Mouse (Mus musculus) embryonic facial prominence, embryonic 11.5 days (tissue): ENCODE measurements at regions not wholly inside any gene's neighbourhood (a gene's known extent, or its start where the extent isn't known, plus 50 kb on each side); places are given as distances from the start of the nearest gene placed in this dataset.
"Not testable (repeated sequence)": the region's sequence is repeated elsewhere in the genome, so short reads cannot be mapped to it uniquely, and the experiment has no call there.

Source experiments
- ATAC-seq: fragments of 200-750 bp; cut with Nextera tagmentation; replicated peaks from 2 replicates; pipeline ENCODE4 v1.8.0; 2017; ENCODE audit warnings: low read depth; ENCODE audit not compliant: insufficient number of reproducible peaks, low FRiP score, low TSS enrichment
- DNase-seq: peaks from one replicate; pipeline ENCODE4 v3.0.0-alpha.2; 2015; ENCODE audit warnings: low spot score
- H3K27ac ChIP-seq: fragments of 300-500 bp; sonication (generic); replicated peaks from 2 replicates; pipeline ENCODE4 v1.5.1; 2014; ENCODE audit warnings: mild to moderate bottlenecking, low read depth, low read length, control low read depth
- H3K27me3 ChIP-seq: fragments of 300-500 bp; sonication (generic); 2 replicates; pipeline ENCODE4 v1.6.1; 2014; ENCODE audit warnings: mild to moderate bottlenecking, low read length, moderate library complexity, mixed read lengths; ENCODE audit not compliant: control insufficient read depth, insufficient read depth
- H3K36me3 ChIP-seq: fragments of 300-500 bp; sonication (generic); replicated peaks from 2 replicates; pipeline ENCODE4 v1.6.1; 2014; ENCODE audit warnings: low read depth, mild to moderate bottlenecking, low read length, moderate library complexity, mixed read lengths; ENCODE audit not compliant: control insufficient read depth, insufficient read depth
- H3K4me1 ChIP-seq: fragments of 300-500 bp; sonication (generic); 2 replicates; pipeline ENCODE4 v1.6.1; 2014; ENCODE audit warnings: low read length, mixed read lengths; ENCODE audit not compliant: control insufficient read depth, insufficient read depth
- H3K4me2 ChIP-seq: fragments of 300-500 bp; sonication (generic); 2 replicates; pipeline ENCODE4 v1.6.1; 2014; ENCODE audit warnings: low read depth, mild to moderate bottlenecking, control low read depth, low read length, moderate library complexity
- H3K4me3 ChIP-seq: fragments of 300-500 bp; sonication (generic); 2 replicates; pipeline ENCODE4 v1.5.1; 2014; ENCODE audit warnings: low read depth, low read length, control low read depth
- H3K9ac ChIP-seq: fragments of 300-500 bp; sonication (generic); replicated peaks from 2 replicates; pipeline ENCODE4 v1.6.1; 2014; ENCODE audit warnings: mild to moderate bottlenecking, control low read depth, low read length
- H3K9me3 ChIP-seq: fragments of 300-500 bp; sonication (generic); replicated peaks from 2 replicates; pipeline ENCODE4 v1.6.1; 2016; ENCODE audit warnings: mild to moderate bottlenecking, low read length, inconsistent platforms, mixed read lengths; ENCODE audit not compliant: control insufficient read depth
- WGBS: fragments of 180-500 bp; shearing (Covaris S2); extraction: QIAGEN DNeasy Blood & Tissue Kit; methylation state at CpG from one replicate; pipeline ENCODE4 v1.1.7; 2014; 5-methylcytosine and 5-hydroxymethylcytosine counted together

GRCm38 (mm10) chr7:60293556-60293955, 153.5 kb upstream of the Snrpn start:
- Histone ChIP-seq H3K4me2 (no peak overlapping the region), H3K27me3 (no peaks in the 10 kb centered on the region), H3K36me3 (no peaks in the 10 kb centered on the region), H3K4me1 (no peaks in the 10 kb centered on the region), H3K27ac (no peak overlapping the region), H3K9ac (no peak overlapping the region), H3K9me3 (no peaks in the 10 kb centered on the region; the same call in 1 of the 2 replicates), H3K4me3 (no peak overlapping the region)
- no peak for DNase-seq
- WGBS: 90% methylated on average over 9 of the region's 9 CpGs
- no peak for ATAC-seq

- not testable (repeated sequence) for H3K9ac ChIP-seq, H3K9me3 ChIP-seq, H3K4me2 ChIP-seq, H3K4me1 ChIP-seq, H3K27me3 ChIP-seq, H3K36me3 ChIP-seq, H3K27ac ChIP-seq
- 15% methylated on average over 22 of the region's 22 CpGs for WGBS
- DNase-seq (peak; percentile 75), ATAC-seq (peak; percentile 98)
- H3K4me3 ChIP-seq: peak overlapping the region; percentile 32
Measured at GRCm38 (mm10) chr7:60244187-60244866, 104.3 kb upstream of the Snrpn start.

- not testable (repeated sequence) for ATAC-seq, H3K4me2 ChIP-seq, H3K9ac ChIP-seq, H3K27me3 ChIP-seq, H3K27ac ChIP-seq, H3K9me3 ChIP-seq, H3K4me1 ChIP-seq, H3K36me3 ChIP-seq
- peak overlapping the region; percentile 32 for H3K4me3 ChIP-seq
- peak; percentile 61 for DNase-seq
- 32% methylated on average over 11 of the region's 11 CpGs for WGBS
Measured at GRCm38 (mm10) chr7:60243746-60244145, 103.7 kb upstream of the Snrpn start.

- H3K27ac ChIP-seq, ATAC-seq, H3K36me3 ChIP-seq, H3K4me3 ChIP-seq, H3K9ac ChIP-seq, H3K4me2 ChIP-seq, H3K4me1 ChIP-seq, H3K27me3 ChIP-seq, H3K9me3 ChIP-seq, DNase-seq: not testable (repeated sequence)
- WGBS: 12% methylated on average over 4 of the region's 4 CpGs
Measured at GRCm38 (mm10) chr7:60238595-60239195, 98.7 kb upstream of the Snrpn start.

- not testable (repeated sequence) for H3K27me3 ChIP-seq, H3K4me1 ChIP-seq, H3K27ac ChIP-seq, H3K4me3 ChIP-seq, ATAC-seq, H3K9ac ChIP-seq, DNase-seq, H3K9me3 ChIP-seq, H3K36me3 ChIP-seq, H3K4me2 ChIP-seq
- 61% methylated on average over 3 of the region's 3 CpGs for WGBS
Measured at GRCm38 (mm10) chr7:60216358-60217273, 76.6 kb upstream of the Snrpn start.
